Mouse (Mus musculus) spleen, adult 2 months (tissue): ENCODE measurements around the gene Ttc3.

ENCODE experiments used
- CTCF ChIP-seq: fragments of 200-500 bp; IDR thresholded peaks from 2 replicates; pipeline ENCODE4 v1.5.1; 2011; ENCODE audit warnings: mild to moderate bottlenecking, inconsistent platforms; ENCODE audit not compliant: insufficient read depth, insufficient read length, insufficient replicate concordance; ENCODE audit errors: extremely low read depth
- POLR2A ChIP-seq: fragments of 200-500 bp; IDR thresholded peaks from 2 replicates; pipeline ENCODE4 v1.6.1; 2011; ENCODE audit warnings: low read depth, low read length, inconsistent platforms

DNA sequence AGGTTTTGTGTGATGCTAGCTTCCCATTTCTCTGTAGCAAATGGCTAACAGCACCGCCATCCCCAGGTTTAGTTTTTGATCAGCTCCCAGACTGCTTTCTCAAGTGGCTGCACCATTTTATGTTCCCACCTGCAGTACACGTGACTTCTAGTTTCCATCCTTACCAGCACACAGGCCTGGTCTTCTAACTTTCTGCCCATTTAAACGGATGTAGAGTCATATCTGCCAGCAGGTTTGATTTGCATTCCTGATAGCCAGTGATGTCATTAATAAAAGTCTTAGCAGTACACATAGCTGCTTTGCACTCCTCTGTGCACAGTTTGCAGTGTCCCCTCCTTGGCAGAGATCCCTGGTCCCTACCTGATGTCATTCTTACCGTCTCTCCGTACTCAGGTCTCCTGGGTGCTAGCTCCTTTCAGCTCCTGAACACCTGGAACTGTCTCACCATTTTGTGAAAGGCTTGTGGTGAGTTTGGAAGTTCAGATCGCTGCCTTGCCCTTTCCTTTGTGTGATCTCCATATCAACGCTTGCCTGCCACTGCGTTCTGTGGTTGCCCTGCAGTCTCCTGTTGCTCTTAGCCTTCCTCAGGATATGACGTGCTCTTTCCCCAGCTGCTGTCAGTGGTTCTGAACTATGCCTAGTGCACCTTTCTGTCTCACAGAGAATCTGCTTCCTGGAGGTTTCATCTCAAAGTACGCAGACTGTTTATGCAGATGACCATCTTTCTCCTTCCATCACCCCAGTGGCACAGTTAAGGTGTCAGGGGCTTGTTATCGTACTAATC lies 114.5 kb downstream of the Ttc3 start:
- no peak for TF ChIP-seq CTCF
- TF ChIP-seq POLR2A, result no peak
